Mouse (Mus musculus): Measurements from ENCODE around the gene Aldh3b3. TPM values are rescaled to one million over a fixed set of nuclear protein-coding genes. Genes with fewer than 3 reads are reported as not detected.
A peak's percentile ranks its signal among the peaks of the same experiment; 100 is the strongest.

Gene Aldh3b3
- total RNA-seq, 2 experiments from 2014 or later, result not detected

GRCm38 (mm10) chr19:4018743-4019583 is 60.5 kb downstream of the Aldh3b3 start:
- intact Hi-C loops (cut with DNase I), result loop anchor here (1.0 to 5.0 kb wide), 3 partner anchors 29 to 208 kb away; partner anchors contain the start of genes Cdk2ap2 and Pitpnm1
- H3K27ac ChIP-seq, result peak overlapping the region; percentile 77
- peak overlapping the region; percentile 47 for H3K4me3 ChIP-seq
- DNase-seq, result peak; percentile 89
- TF ChIP-seq CTCF (IDR thresholded peaks at IDR 0.05), result peak; percentile 96

Other genes starting within 250 kb of the Aldh3b3 start
- 10 to 100 TPM; 21.7 to 24.2 TPM for gene Kmt5b, start 191.2 kb upstream of the Aldh3b3 start, total RNA-seq (2021)
- gene Chka, start 106.9 kb upstream of the Aldh3b3 start, total RNA-seq (2021), result 1 to 10 TPM; 1.8 to 5.4 TPM
- gene Tcirg1, start 51.5 kb upstream of the Aldh3b3 start, total RNA-seq (2021), result 1 to 10 TPM; 5.1 to 5.8 TPM
- 100 to 1,000 TPM; 211 to 334 TPM for gene Ndufs8, start 45.9 kb upstream of the Aldh3b3 start, total RNA-seq (2021)
- gene Aldh3b1, start 28.8 kb upstream of the Aldh3b3 start, total RNA-seq (2021), result under 1 TPM; 0.77 to 0.98 TPM
- 1 to 10 TPM; 3.6 to 6.4 TPM for gene Unc93b1, start 23.5 kb upstream of the Aldh3b3 start, total RNA-seq (2021)
- under 1 TPM; 0.11 to 0.15 TPM for gene Aldh3b2, start 13.7 kb downstream of the Aldh3b3 start, total RNA-seq (2021)
- gene Acy3, start 27.9 kb downstream of the Aldh3b3 start, total RNA-seq (2021), result 1 to 10 TPM; 1.7 to 2.6 TPM
- not detected for gene Tbx10, start 34.1 kb downstream of the Aldh3b3 start, total RNA-seq (2021)
- 10 to 100 TPM; 19.2 to 31.9 TPM for gene Nudt8, start 41.9 kb downstream of the Aldh3b3 start, total RNA-seq (2021)
- under 1 TPM; 0.33 to 0.56 TPM for gene Gm49405, start 42.0 kb downstream of the Aldh3b3 start, total RNA-seq (2021)
- 1 to 10 TPM in 1 of 2 experiments, under 1 TPM in 1; 0.56 to 2.6 TPM for gene Doc2g, start 44.7 kb downstream of the Aldh3b3 start, total RNA-seq (2021)
- gene Ndufv1, start 54.2 kb downstream of the Aldh3b3 start, total RNA-seq (2021), result 100 to 1,000 TPM; 399 to 553 TPM
- gene Gstp1, start 79.3 kb downstream of the Aldh3b3 start, total RNA-seq (2021), result 100 to 1,000 TPM; 386 to 408 TPM
- gene Gstp2, start 87.4 kb downstream of the Aldh3b3 start, total RNA-seq (2021), result 100 to 1,000 TPM; 169 to 183 TPM
- not detected for gene Gstp3, start 100.9 kb downstream of the Aldh3b3 start, total RNA-seq (2021)
- not detected for gene Cabp2, start 122.9 kb downstream of the Aldh3b3 start, total RNA-seq (2021)
- gene Cdk2ap2, start 138.5 kb downstream of the Aldh3b3 start, total RNA-seq (2021), result 10 to 100 TPM; 17.9 to 22.4 TPM
- 1 to 10 TPM; 2.3 to 2.5 TPM for gene Pitpnm1, start 141.4 kb downstream of the Aldh3b3 start, total RNA-seq (2021)
- 10 to 100 TPM; 69.9 to 71.8 TPM for gene Aip, start 167.2 kb downstream of the Aldh3b3 start, total RNA-seq (2021)
- gene Gpr152, start 181.1 kb downstream of the Aldh3b3 start, total RNA-seq (2021), result not detected
- gene Cabp4, start 185.4 kb downstream of the Aldh3b3 start, total RNA-seq (2021), result not detected
- 10 to 100 TPM in 1 of 2 experiments, 1 to 10 TPM in 1; 9.8 to 14.7 TPM for gene Coro1b, start 190.0 kb downstream of the Aldh3b3 start, total RNA-seq (2021)
- under 1 TPM in 1 of 2 experiments, not detected in 1; 0.43 TPM for gene Ptprcap, start 195.0 kb downstream of the Aldh3b3 start, total RNA-seq (2021)
- gene Rps6kb2, start 204.7 kb downstream of the Aldh3b3 start, total RNA-seq (2021), result 10 to 100 TPM; 24.8 to 27.8 TPM
- gene Carns1, start 216.8 kb downstream of the Aldh3b3 start, total RNA-seq (2021), result 10 to 100 TPM; 23.1 to 25.9 TPM
- gene Tbc1d10c, start 232.6 kb downstream of the Aldh3b3 start, total RNA-seq (2021), result 1 to 10 TPM; 6.7 to 6.8 TPM
- gene Ppp1ca, start 233.4 kb downstream of the Aldh3b3 start, total RNA-seq (2021), result 100 to 1,000 TPM; 201 to 214 TPM
- 1 to 10 TPM; 2.8 to 3.4 TPM for gene Rad9a, start 243.0 kb downstream of the Aldh3b3 start, total RNA-seq (2021)

Data from gastrocnemius, adult 2 months (tissue).